Mouse (Mus musculus) layer of hippocampus, adult 2 months (tissue): ENCODE data around the gene Acvr1b. TPM values are rescaled to one million over a fixed set of nuclear protein-coding genes. Genes with fewer than 3 reads are reported as not detected.
A peak's percentile ranks its signal among the peaks of the same experiment; 100 is the strongest.

ENCODE experiments used
- DNase-seq, 2 experiments: peaks; one replicate each; pipeline ENCODE4 v3.0.0; 2022; ENCODE audit warnings: low spot score in 2 of 2
- H3K27ac ChIP-seq: fragments of 200-600 bp; 2 replicates; pipeline ENCODE4 v1.8.1; 2022
- H3K4me3 ChIP-seq: fragments of 200-600 bp; 2 replicates; pipeline ENCODE4 v1.8.1; 2022; ENCODE audit warnings: mild to moderate bottlenecking
- CTCF ChIP-seq: fragments of 200-600 bp; conservative IDR thresholded peaks from 2 replicates; pipeline ENCODE4 v1.8.1; 2022; ENCODE audit warnings: antibody characterized with exemption, mild to moderate bottlenecking, moderate library complexity
- microRNA-seq, 2 experiments: library from miRNA; unstranded; fragments of <30 nt; microRNA quantifications; one replicate each; pipeline ENCODE4 v1.2.0; 2021
- total RNA-seq, 2 experiments: library from RNA; stranded (reverse); gene quantifications; 2 replicates each; pipeline ENCODE4 v1.2.3; 2021

The Acvr1b gene
- total RNA-seq, 2 experiments from 2014 or later: 85.1 to 87.8 TPM

DNA sequence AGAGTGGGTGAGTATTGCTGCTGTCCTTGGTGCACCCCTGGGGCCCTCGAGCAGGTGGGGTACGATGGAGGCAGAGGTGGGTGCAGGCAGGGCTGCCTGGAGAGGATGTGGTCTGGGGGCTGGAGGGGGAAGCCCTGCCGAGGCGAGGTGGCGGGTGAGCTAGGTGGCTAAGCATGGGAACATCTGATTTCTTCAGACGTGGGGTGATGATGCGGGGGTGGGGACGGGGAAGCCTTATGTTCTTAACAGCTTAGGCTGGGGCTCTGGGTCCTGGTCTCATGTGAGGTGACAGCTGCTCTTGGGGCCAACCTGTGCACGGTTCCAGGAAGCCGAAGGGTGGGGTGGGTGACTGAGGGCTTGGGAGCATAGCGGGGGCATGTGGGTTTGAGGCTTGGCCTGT, 84.6 kb downstream of the Acvr1b start:
- DNase-seq: no peak
- H3K4me3 ChIP-seq: no peak overlapping the region
- no peak overlapping the region for H3K27ac ChIP-seq
- no peak for TF ChIP-seq CTCF

DNA sequence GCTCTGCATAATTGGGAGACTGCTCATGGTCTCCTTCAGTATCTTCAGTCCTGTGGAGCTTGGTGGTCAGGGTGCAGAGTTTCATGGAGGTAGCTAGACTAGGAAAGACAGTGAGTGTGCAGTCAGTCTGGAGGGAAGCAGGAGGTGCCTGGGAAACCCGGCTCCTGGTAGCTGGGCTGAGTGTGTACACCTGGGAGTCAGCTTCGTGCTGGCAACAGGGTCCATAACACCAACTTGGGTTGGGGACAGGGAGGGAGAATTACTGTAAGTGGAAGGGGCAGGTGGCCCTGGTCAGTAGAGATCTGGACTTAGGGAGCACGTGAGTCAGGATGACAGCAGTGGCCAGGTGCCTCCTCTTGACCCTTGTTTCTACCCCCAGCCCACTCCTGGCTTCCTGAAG, 86.1 kb downstream of the Acvr1b start:
- TF ChIP-seq CTCF: no peak
- DNase-seq: no peak
- H3K4me3 ChIP-seq: no peak overlapping the region
- 0 out of 2 replicates have a peak overlapping the region, but pooled peaks have one; percentile 61 for H3K27ac ChIP-seq

DNA sequence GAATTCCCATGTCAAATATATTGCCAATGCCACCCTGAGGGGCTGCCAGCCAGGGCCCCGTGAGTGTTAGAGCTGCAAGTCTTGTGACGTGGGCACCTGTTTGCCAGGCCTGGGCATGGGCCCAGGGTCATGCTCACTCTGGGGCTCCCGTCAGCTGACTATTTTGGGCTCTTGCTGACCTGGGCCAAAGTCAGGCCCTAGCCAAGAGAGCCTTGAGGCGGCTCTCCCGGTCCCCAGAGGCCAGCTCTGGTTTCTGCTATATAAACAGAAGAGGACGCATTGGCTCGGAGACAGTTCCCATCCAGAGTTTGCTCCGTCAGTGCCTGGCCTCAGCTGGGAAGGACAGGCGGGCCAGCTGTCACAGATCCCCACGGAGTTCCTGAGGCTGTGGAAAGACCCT, 86.5 kb downstream of the Acvr1b start:
- Histone ChIP-seq H3K27ac (peak overlapping the region; percentile 61; the same call in 1 of the 2 replicates), H3K4me3 (no peak overlapping the region)
- TF ChIP-seq CTCF: no peak
- DNase-seq: no peak

DNA sequence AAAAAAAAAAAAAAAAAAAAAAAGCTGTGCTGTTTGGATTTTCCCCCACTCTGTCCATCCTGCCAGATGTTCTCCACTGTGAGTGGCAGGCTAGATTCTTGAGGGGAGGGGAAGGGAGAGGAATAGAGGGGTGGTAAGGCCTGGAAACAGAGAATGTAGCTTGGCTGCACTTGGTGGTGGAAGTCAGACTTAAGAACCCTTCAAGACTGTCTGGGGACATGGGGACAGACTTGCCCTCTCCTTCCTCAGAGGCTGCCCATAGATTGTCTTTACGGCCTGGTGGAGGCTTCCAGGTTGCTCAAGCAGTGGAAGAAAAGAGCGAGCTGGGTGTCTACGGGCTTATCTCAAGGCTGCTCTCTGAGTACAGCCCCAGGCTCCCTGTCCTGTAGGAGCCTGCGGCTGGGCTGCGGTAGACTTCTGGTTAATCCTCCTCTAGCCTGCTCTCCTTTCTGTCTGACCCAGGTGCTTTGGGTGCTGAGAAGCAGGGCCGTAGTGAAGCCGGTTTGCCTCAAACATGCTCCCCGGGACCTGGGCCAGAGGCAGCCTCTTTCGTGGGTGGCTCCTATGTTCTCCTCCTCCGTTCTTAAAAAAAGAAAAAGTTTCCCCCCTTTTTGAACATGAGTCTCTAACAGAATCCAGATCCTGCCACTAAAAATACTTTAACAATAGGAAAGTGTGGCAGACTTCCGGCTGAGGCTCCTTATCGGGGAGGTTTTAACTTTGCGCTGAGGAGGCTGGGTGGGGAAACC, 87.2 kb downstream of the Acvr1b start:
- no peak for TF ChIP-seq CTCF
- DNase-seq: no peak
- Histone ChIP-seq H3K4me3 (no peak overlapping the region), H3K27ac (peak overlapping the region; percentile 61; the same call in 1 of the 2 replicates)

DNA sequence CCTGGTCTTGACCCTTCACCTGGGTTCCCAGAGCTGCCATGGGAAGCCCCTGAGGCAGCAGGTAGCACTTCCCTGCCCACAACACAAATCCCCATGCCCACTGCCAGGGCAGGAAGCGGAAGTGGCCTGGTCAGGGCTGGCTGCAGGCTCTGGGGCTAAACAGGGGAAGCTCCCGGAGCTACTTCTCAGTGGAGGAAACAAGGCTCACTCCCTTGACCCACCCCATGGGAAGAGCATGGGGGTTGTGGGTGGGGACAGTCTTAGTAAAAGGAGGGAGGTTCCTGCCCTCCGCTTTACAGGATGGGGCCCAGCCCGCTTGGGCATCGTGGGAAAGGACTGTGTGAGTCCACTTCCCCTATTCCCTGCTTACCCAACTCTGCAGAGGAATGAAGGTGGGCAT, 88.6 kb downstream of the Acvr1b start:
- Histone ChIP-seq H3K27ac (no peak overlapping the region), H3K4me3 (no peak overlapping the region)
- TF ChIP-seq CTCF: no peak
- no peak for DNase-seq

Small RNAs within 50 kb of the gene (microRNA-seq; reads per million reads assigned to microRNA genes)
- gene Mir6962: 2.2 to 2.9 reads per million in 2 experiments

Other genes with a start within 250 kb of the Acvr1b start
- not detected for gene Gm47841, start 126.7 kb upstream of the Acvr1b start, total RNA-seq
- 1 to 10 TPM; 1.1 to 1.7 TPM for gene Fignl2, start 95.5 kb upstream of the Acvr1b start, total RNA-seq
- not detected for gene Ankrd33, start 58.3 kb upstream of the Acvr1b start, total RNA-seq
- gene Acvrl1, start 45.5 kb upstream of the Acvr1b start, total RNA-seq: 10 to 100 TPM; 11.2 to 11.4 TPM
- 10 to 100 TPM; 79.5 to 82.7 TPM for gene Grasp, start 50.1 kb downstream of the Acvr1b start, total RNA-seq
- gene Nr4a1, start 80.2 kb downstream of the Acvr1b start, total RNA-seq: 10 to 100 TPM; 39.8 to 54.8 TPM
- 10 to 100 TPM; 50.6 to 53.3 TPM for gene Atg101, start 110.2 kb downstream of the Acvr1b start, total RNA-seq
- under 1 TPM in 1 of 2 experiments, not detected in 1; 0.54 TPM for gene 6030408B16Rik, start 119.1 kb downstream of the Acvr1b start, total RNA-seq
- under 1 TPM; 0.12 to 0.18 TPM for gene Krt80, start 196.1 kb downstream of the Acvr1b start, total RNA-seq
- gene Krt7, start 237.0 kb downstream of the Acvr1b start, total RNA-seq: not detected